Mouse (Mus musculus): ENCODE results near the gene Bcl7c.

DNA sequence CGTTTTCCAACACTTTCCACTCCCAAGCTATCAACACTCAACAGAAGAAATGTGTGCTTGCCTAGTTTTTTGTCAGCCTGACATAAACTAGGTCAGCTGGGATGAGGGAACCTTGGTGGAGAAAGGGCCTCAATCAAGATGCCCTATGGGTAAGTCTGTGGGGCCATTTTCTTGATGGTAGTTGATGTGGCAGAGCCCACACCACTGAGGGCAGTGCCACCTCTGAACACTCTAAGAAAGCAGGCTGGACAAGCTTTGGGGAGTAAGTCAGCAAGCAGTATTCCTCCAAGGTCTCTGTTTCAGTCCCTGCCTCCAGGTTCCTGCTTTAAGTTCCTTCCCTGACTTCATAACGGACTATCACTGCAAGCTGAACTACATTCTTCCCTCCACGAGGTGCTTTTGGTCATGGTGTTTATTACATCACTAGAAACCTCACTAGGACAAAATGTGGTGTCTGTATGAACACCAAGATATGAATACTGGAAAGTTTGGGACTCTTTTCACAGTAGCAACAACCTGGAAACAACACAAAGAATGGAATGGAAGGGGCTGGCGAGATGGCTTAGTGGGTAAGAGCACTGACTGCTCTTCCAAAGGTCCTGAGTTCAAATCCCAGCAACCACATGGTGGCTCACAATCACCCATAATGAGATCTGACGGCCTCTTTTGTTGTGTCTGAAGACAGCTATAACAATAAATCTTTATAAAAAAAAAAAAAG, 687 bp upstream of the Bcl7c start:
- TF ChIP-seq ZNF384 (IDR thresholded peaks at IDR 0.05; ENCODE audit: low read depth, low read length) (no peak), HCFC1 (IDR thresholded peaks at IDR 0.05; ENCODE audit: borderline replicate concordance, insufficient read depth, low read length) (no peak), CHD2 (IDR thresholded peaks at IDR 0.05; ENCODE audit: low read depth, low read length) (no peak), MAFK (IDR thresholded peaks at IDR 0.05; ENCODE audit: insufficient read depth, low read depth, low read length) (no peak), ZC3H11A (IDR thresholded peaks at IDR 0.05; ENCODE audit: borderline replicate concordance, low read depth, low read length) (no peak)
